Mouse (Mus musculus) layer of hippocampus, adult 11-12 months (tissue): ENCODE results near the gene Mast4.
A peak's percentile ranks its signal among the peaks of the same experiment; 100 is the strongest.

Experiments
- DNase-seq: peaks from one replicate; pipeline ENCODE4 v3.0.0; 2022; ENCODE audit warnings: low spot score

Gene Mast4

GRCm38 (mm10) chr13:102786666-102787230, 547.5 kb downstream of the Mast4 start:
- no peak for DNase-seq

GRCm38 (mm10) chr13:102783531-102784310, 550.6 kb downstream of the Mast4 start:
- no peak for DNase-seq

- no peak for DNase-seq
These were observed 555.0 kb downstream of the Mast4 start for GRCm38 (mm10) chr13:102779275-102779674.

GRCm38 (mm10) chr13:102778859-102779258, 555.4 kb downstream of the Mast4 start:
- no peak for DNase-seq

GRCm38 (mm10) chr13:102775506-102775905, 558.8 kb downstream of the Mast4 start:
- DNase-seq, result no peak

- DNase-seq, result no peak
These were observed 559.5 kb downstream of the Mast4 start for GRCm38 (mm10) chr13:102774786-102775201.

- no peak for DNase-seq
These were observed 561.1 kb downstream of the Mast4 start for GRCm38 (mm10) chr13:102773169-102773568.

- DNase-seq, result no peak
These were observed 564.1 kb downstream of the Mast4 start for GRCm38 (mm10) chr13:102770194-102770593.

GRCm38 (mm10) chr13:102768512-102768911, 565.8 kb downstream of the Mast4 start:
- no peak for DNase-seq

- no peak for DNase-seq
These were observed 567.2 kb downstream of the Mast4 start for GRCm38 (mm10) chr13:102767110-102767509.

GRCm38 (mm10) chr13:102765216-102765615, 569.1 kb downstream of the Mast4 start:
- DNase-seq, result no peak

GRCm38 (mm10) chr13:102764218-102764617, 570.1 kb downstream of the Mast4 start:
- no peak for DNase-seq

- DNase-seq, result no peak
These were observed 572.1 kb downstream of the Mast4 start for GRCm38 (mm10) chr13:102762203-102762602.

- DNase-seq, result no peak
These were observed 572.9 kb downstream of the Mast4 start for GRCm38 (mm10) chr13:102761410-102761809.

- no peak for DNase-seq
These were observed 576.3 kb downstream of the Mast4 start for GRCm38 (mm10) chr13:102758021-102758420.

GRCm38 (mm10) chr13:102756071-102756470, 578.2 kb downstream of the Mast4 start:
- no peak for DNase-seq

- DNase-seq, result no peak
These were observed 579.2 kb downstream of the Mast4 start for GRCm38 (mm10) chr13:102755124-102755523.

- no peak for DNase-seq
These were observed 580.4 kb downstream of the Mast4 start for GRCm38 (mm10) chr13:102753714-102754556.

GRCm38 (mm10) chr13:102749891-102750290, 584.4 kb downstream of the Mast4 start:
- DNase-seq, result no peak

GRCm38 (mm10) chr13:102749194-102749593, 585.1 kb downstream of the Mast4 start:
- peak; percentile 28 for DNase-seq

GRCm38 (mm10) chr13:102746803-102747561, 587.3 kb downstream of the Mast4 start:
- peak; percentile 44 for DNase-seq
